Mouse (Mus musculus) midbrain, embryonic 10.5 days (tissue): ENCODE results near the gene Rad51b. TPM values are rescaled to one million over a fixed set of nuclear protein-coding genes. Genes with fewer than 3 reads are reported as not detected.

ENCODE experiments used
- DNase-seq: peaks from one replicate; pipeline ENCODE4 v3.0.0-alpha.2; 2017; ENCODE audit warnings: low spot score
- H3K27ac ChIP-seq: fragments of 300-500 bp; sonication (generic); replicated peaks from 2 replicates; pipeline ENCODE4 v1.5.1; 2016; ENCODE audit warnings: mild to moderate bottlenecking
- H3K27me3 ChIP-seq: fragments of 300-500 bp; sonication (generic); 2 replicates; pipeline ENCODE4 v1.6.1; 2016; ENCODE audit warnings: low read depth, mild to moderate bottlenecking; ENCODE audit not compliant: poor library complexity, severe bottlenecking
- H3K36me3 ChIP-seq: fragments of 300-500 bp; sonication (generic); 2 replicates; pipeline ENCODE4 v1.6.1; 2016; ENCODE audit warnings: mild to moderate bottlenecking, moderate library complexity
- H3K4me1 ChIP-seq: fragments of 300-500 bp; sonication (generic); 2 replicates; pipeline ENCODE4 v1.6.1; 2016
- H3K4me3 ChIP-seq: fragments of 300-500 bp; sonication (generic); 2 replicates; pipeline ENCODE4 v1.5.1; 2016; ENCODE audit warnings: mild to moderate bottlenecking, moderate library complexity
- H3K9me3 ChIP-seq: fragments of 300-500 bp; sonication (generic); replicated peaks from 2 replicates; pipeline ENCODE4 v1.6.1; 2016; ENCODE audit warnings: mild to moderate bottlenecking
- WGBS: fragments of 180-500 bp; shearing (Covaris S2); methylation state at CpG from one replicate; pipeline ENCODE4 v1.1.7; 2016; 5-methylcytosine and 5-hydroxymethylcytosine counted together
- polyA plus RNA-seq: library from polyadenylated mRNA; unstranded; fragments of >200 nt; fragmentation: Nextera tagmentation; extraction: Ambion mirVana; gene quantifications from 2 replicates; pipeline ENCODE4 v1.2.1, GENCODE M21; 2016

Gene Rad51b
- polyA plus RNA-seq, 1 experiment from 2014 or later: 7.8 TPM

- no peaks in the 10 kb centered on the region for H3K9me3 ChIP-seq
- 59% methylated on average over 3 of the region's 3 CpGs for whole genome bisulfite sequencing
- H3K4me3 ChIP-seq: no peak overlapping the region
- DNase-seq: no peak
- peak overlapping the region; percentile 30; the same call in 1 of the 2 replicates for H3K27ac ChIP-seq
- no peaks in the 10 kb centered on the region for H3K36me3 ChIP-seq
- no peaks in the 10 kb centered on the region for H3K27me3 ChIP-seq
- H3K4me1 ChIP-seq: peaks cover 58% of the 10 kb centered on the region
Observed at GRCm38 (mm10) chr12:79683350-79683749, 386.3 kb downstream of the Rad51b start.

- Histone ChIP-seq H3K27ac (no peak overlapping the region), H3K27me3 (no peaks in the 10 kb centered on the region), H3K36me3 (no peaks in the 10 kb centered on the region), H3K9me3 (no peaks in the 10 kb centered on the region), H3K4me3 (no peak overlapping the region), H3K4me1 (peaks cover 62% of the 10 kb centered on the region)
- no peak for DNase-seq
- 79% methylated on average over 4 of the region's 4 CpGs for WGBS
Observed at GRCm38 (mm10) chr12:79683759-79684158, 386.7 kb downstream of the Rad51b start.

GRCm38 (mm10) chr12:79684338-79684737, 387.3 kb downstream of the Rad51b start:
- no peaks in the 10 kb centered on the region for H3K27me3 ChIP-seq
- no peaks in the 10 kb centered on the region for H3K36me3 ChIP-seq
- no peak overlapping the region for H3K27ac ChIP-seq
- DNase-seq: no peak
- H3K9me3 ChIP-seq: no peaks in the 10 kb centered on the region
- H3K4me3 ChIP-seq: no peak overlapping the region
- WGBS: 95% methylated on average over 2 of the region's 2 CpGs
- H3K4me1 ChIP-seq: peaks cover 65% of the 10 kb centered on the region

GRCm38 (mm10) chr12:79686594-79687325, 389.7 kb downstream of the Rad51b start:
- 55% methylated on average over 9 of the region's 9 CpGs for WGBS
- no peak overlapping the region for H3K4me3 ChIP-seq
- H3K4me1 ChIP-seq: peaks cover 41% of the 10 kb centered on the region
- no peaks in the 10 kb centered on the region for H3K36me3 ChIP-seq
- peak overlapping the region; percentile 73 for H3K27ac ChIP-seq
- no peaks in the 10 kb centered on the region for H3K27me3 ChIP-seq
- DNase-seq: no peak
- no peaks in the 10 kb centered on the region for H3K9me3 ChIP-seq

- Histone ChIP-seq H3K4me1 (peaks cover 40% of the 10 kb centered on the region), H3K27ac (peak overlapping the region; percentile 63), H3K36me3 (no peaks in the 10 kb centered on the region), H3K9me3 (no peaks in the 10 kb centered on the region), H3K27me3 (no peaks in the 10 kb centered on the region), H3K4me3 (no peak overlapping the region)
- DNase-seq: no peak
- WGBS: 75% methylated on average over 7 of the region's 7 CpGs
Observed at GRCm38 (mm10) chr12:79687683-79688386, 390.8 kb downstream of the Rad51b start.

GRCm38 (mm10) chr12:79689299-79689698, 392.2 kb downstream of the Rad51b start:
- 80% methylated on average over 8 of the region's 8 CpGs for WGBS
- Histone ChIP-seq H3K27me3 (no peaks in the 10 kb centered on the region), H3K27ac (peak overlapping the region; percentile 38), H3K4me3 (no peak overlapping the region), H3K36me3 (no peaks in the 10 kb centered on the region), H3K9me3 (no peaks in the 10 kb centered on the region), H3K4me1 (peaks cover 33% of the 10 kb centered on the region)
- DNase-seq: no peak

GRCm38 (mm10) chr12:79691929-79692862, 395.1 kb downstream of the Rad51b start:
- 92% methylated on average over 14 of the region's 14 CpGs for WGBS
- H3K36me3 ChIP-seq: no peaks in the 10 kb centered on the region
- H3K27ac ChIP-seq: no peak overlapping the region
- H3K9me3 ChIP-seq: no peaks in the 10 kb centered on the region
- DNase-seq: no peak
- no peak overlapping the region for H3K4me3 ChIP-seq
- H3K27me3 ChIP-seq: no peaks in the 10 kb centered on the region
- H3K4me1 ChIP-seq: peaks cover 31% of the 10 kb centered on the region

GRCm38 (mm10) chr12:79695832-79696434, 398.9 kb downstream of the Rad51b start:
- WGBS: 78% methylated on average over 3 of the region's 3 CpGs
- no peak for DNase-seq
- 0 out of 2 replicates have a peak overlapping the region, but pooled peaks have one; percentile 33 for H3K27ac ChIP-seq
- no peaks in the 10 kb centered on the region for H3K9me3 ChIP-seq
- H3K4me1 ChIP-seq: peaks cover 10% of the 10 kb centered on the region
- H3K4me3 ChIP-seq: no peak overlapping the region
- H3K27me3 ChIP-seq: no peaks in the 10 kb centered on the region
- H3K36me3 ChIP-seq: no peaks in the 10 kb centered on the region

- no peaks in the 10 kb centered on the region; the same call in 1 of the 2 replicates for H3K27me3 ChIP-seq
- H3K36me3 ChIP-seq: no peaks in the 10 kb centered on the region
- no peak for DNase-seq
- no peak overlapping the region for H3K4me3 ChIP-seq
- H3K9me3 ChIP-seq: no peaks in the 10 kb centered on the region
- H3K27ac ChIP-seq: peak overlapping the region; percentile 72
- WGBS: 38% methylated on average over 8 of the region's 8 CpGs
- peaks cover 49% of the 10 kb centered on the region for H3K4me1 ChIP-seq
Observed at GRCm38 (mm10) chr12:79703555-79703954, 406.5 kb downstream of the Rad51b start.

- no peak overlapping the region for H3K4me3 ChIP-seq
- H3K27ac ChIP-seq: peak overlapping the region; percentile 62
- no peaks in the 10 kb centered on the region for H3K9me3 ChIP-seq
- H3K4me1 ChIP-seq: peaks cover 56% of the 10 kb centered on the region
- no peak for DNase-seq
- H3K36me3 ChIP-seq: no peaks in the 10 kb centered on the region
- H3K27me3 ChIP-seq: no peaks in the 10 kb centered on the region; the same call in 1 of the 2 replicates
- WGBS: 69% methylated on average over 11 of the region's 11 CpGs
Observed at GRCm38 (mm10) chr12:79705501-79706266, 408.6 kb downstream of the Rad51b start.

GRCm38 (mm10) chr12:79707565-79708422, 410.7 kb downstream of the Rad51b start:
- H3K4me1 ChIP-seq: peaks cover 63% of the 10 kb centered on the region
- H3K9me3 ChIP-seq: no peaks in the 10 kb centered on the region
- H3K4me3 ChIP-seq: no peak overlapping the region
- 83% methylated on average over 9 of the region's 9 CpGs for WGBS
- DNase-seq: no peak
- H3K36me3 ChIP-seq: no peaks in the 10 kb centered on the region
- peak overlapping the region; percentile 62 for H3K27ac ChIP-seq
- H3K27me3 ChIP-seq: no peaks in the 10 kb centered on the region; the same call in 1 of the 2 replicates
